Mouse (Mus musculus): Measurements from ENCODE around the gene Fam53b. TPM values are rescaled to one million over a fixed set of nuclear protein-coding genes. Genes with fewer than 3 reads are reported as not detected.

Gene Fam53b
- polyA plus RNA-seq, 1 experiment from 2014 or later, result 25.7 TPM

GRCm38 (mm10) chr7:132809721-132810120, 4.0 kb downstream of the Fam53b start:
- Histone ChIP-seq H3K27ac (peak overlapping the region; percentile 92), H3K4me1 (peaks cover 74% of the 10 kb centered on the region), H3K9ac (peak overlapping the region; percentile 44; the same call in 1 of the 2 replicates), H3K4me2 (peak overlapping the region; percentile 82), H3K9me3 (no peaks in the 10 kb centered on the region), H3K27me3 (no peaks in the 10 kb centered on the region), H3K4me3 (no peak overlapping the region), H3K36me3 (no peaks in the 10 kb centered on the region)
- no peak for ATAC-seq (ENCODE audit: insufficient number of reproducible peaks, insufficient read depth, low FRiP score, low TSS enrichment, low read depth)
- 27% methylated on average over 6 of the region's 6 CpGs for WGBS

GRCm38 (mm10) chr7:132808841-132809682, 4.6 kb downstream of the Fam53b start:
- H3K9me3 ChIP-seq, result no peaks in the 10 kb centered on the region
- H3K27ac ChIP-seq, result peak overlapping the region; percentile 92
- H3K36me3 ChIP-seq, result no peaks in the 10 kb centered on the region
- WGBS, result 4% methylated on average over 20 of the region's 20 CpGs
- H3K4me3 ChIP-seq, result peak overlapping the region; percentile 7; the same call in 1 of the 2 replicates
- H3K4me1 ChIP-seq, result peaks cover 71% of the 10 kb centered on the region
- H3K4me2 ChIP-seq, result peak overlapping the region; percentile 82
- 0 out of 2 replicates have a peak, but pooled peaks have one; percentile 23 for ATAC-seq (ENCODE audit: insufficient number of reproducible peaks, insufficient read depth, low FRiP score, low TSS enrichment, low read depth)
- peak overlapping the region; percentile 36; the same call in 1 of the 2 replicates for H3K9ac ChIP-seq
- no peaks in the 10 kb centered on the region for H3K27me3 ChIP-seq

DNA sequence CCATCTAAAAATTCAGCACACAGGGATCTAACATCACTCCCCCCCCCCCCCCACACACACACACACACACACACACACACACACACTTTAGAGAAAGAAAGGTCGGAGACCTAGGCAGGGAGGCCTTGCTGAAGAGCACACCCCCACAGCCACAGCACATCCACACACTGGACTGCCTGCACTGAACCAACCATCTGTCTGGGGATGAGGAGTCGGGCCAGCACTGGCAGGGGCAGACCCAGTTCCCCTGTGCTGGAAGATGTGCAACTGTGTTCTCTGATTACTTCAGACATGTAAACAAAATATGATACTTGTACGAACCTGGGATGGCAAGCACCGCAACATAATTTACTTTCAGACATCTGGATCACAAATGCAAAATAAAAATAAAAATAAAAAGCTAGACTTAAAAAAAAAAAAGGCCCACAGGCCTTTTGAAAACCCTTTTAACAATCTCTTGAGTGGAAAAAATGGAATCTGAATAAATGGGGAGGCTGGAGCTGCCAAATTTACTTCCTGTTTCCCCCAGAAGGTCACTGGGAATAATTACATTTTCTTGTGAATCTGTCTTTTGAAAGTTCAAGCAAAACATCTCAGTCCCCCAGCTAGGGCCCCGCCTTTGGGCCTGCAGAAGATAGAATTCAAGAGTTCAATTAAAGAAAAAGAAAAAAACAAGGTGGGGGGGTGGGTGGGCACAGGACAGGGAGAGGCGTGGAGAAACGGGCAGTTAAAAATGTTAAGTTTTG, 5.5 kb downstream of the Fam53b start:
- H3K4me1 ChIP-seq, result peaks cover 74% of the 10 kb centered on the region
- no peaks in the 10 kb centered on the region for H3K27me3 ChIP-seq
- WGBS, result 21% methylated on average over 7 of the region's 7 CpGs
- no peak overlapping the region for H3K4me3 ChIP-seq
- ATAC-seq (ENCODE audit: insufficient number of reproducible peaks, insufficient read depth, low FRiP score, low TSS enrichment, low read depth), result 0 out of 2 replicates have a peak, but pooled peaks have one; percentile 39
- no peaks in the 10 kb centered on the region for H3K36me3 ChIP-seq
- 0 out of 2 replicates have a peak overlapping the region, but pooled peaks have one; percentile 36 for H3K9ac ChIP-seq
- H3K9me3 ChIP-seq, result no peaks in the 10 kb centered on the region
- peak overlapping the region; percentile 92 for H3K27ac ChIP-seq
- peak overlapping the region; percentile 82 for H3K4me2 ChIP-seq

DNA sequence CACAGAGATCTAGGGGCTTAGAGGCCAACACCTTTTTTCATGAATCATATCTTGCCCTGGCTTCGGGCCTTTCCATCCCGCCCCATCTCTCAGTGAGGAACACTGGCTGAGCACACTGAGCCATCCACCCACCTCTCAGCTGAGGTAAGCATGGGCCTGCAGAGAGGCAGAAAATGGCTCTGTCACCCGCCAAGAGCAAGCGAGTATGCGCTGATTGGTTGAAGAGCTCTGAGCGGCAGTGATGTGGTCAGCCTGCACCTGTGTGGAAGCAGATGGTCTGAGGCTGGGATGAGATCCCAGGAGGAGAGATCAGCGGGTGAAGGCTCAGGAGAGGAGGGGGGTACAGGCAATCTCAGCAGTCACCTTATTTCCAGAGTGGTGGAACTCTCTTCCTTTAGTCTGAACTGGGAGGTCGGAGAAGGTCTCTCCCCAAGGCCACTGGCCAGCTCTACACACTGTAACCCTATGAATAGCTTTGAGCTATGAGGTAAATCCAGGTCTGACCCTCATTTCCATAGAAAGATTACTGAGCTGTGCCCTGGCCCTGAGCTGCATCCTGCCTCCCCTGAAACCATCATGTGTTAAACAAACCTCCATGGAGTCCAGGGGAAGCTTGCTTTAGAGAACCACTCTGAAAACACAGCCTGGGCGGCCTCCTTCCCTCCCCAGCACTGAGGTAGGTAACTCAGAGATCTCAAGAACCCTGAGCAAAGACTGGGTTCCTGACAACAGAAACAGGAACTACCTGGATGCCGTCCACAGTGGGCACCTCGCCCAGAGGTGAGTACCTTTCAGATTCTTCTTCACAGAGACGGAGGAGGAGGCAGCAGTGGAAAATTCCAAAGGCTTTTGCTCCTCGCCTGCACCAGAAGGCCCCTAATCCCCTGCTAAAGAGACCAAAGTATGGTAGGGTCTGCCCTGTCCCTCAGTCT, 6.5 kb downstream of the Fam53b start:
- H3K4me1 ChIP-seq, result peaks cover 82% of the 10 kb centered on the region
- no peak overlapping the region for H3K4me2 ChIP-seq
- ATAC-seq (ENCODE audit: insufficient number of reproducible peaks, insufficient read depth, low FRiP score, low TSS enrichment, low read depth), result no peak
- peak overlapping the region; percentile 51; the same call in 1 of the 2 replicates for H3K9ac ChIP-seq
- no peak overlapping the region for H3K4me3 ChIP-seq
- peak overlapping the region; percentile 92 for H3K27ac ChIP-seq
- H3K36me3 ChIP-seq, result 0 out of 2 replicates have a peak, but pooled peaks cover 5% of the 10 kb centered on the region
- no peaks in the 10 kb centered on the region for H3K9me3 ChIP-seq
- no peaks in the 10 kb centered on the region for H3K27me3 ChIP-seq
- 65% methylated on average over 13 of the region's 13 CpGs for WGBS

- 73% methylated on average over 5 of the region's 5 CpGs for WGBS
- H3K4me1 ChIP-seq, result peaks cover 74% of the 10 kb centered on the region
- no peak overlapping the region for H3K9ac ChIP-seq
- no peak overlapping the region for H3K4me2 ChIP-seq
- H3K27me3 ChIP-seq, result no peaks in the 10 kb centered on the region
- ATAC-seq (ENCODE audit: insufficient number of reproducible peaks, insufficient read depth, low FRiP score, low TSS enrichment, low read depth), result no peak
- H3K27ac ChIP-seq, result no peak overlapping the region
- no peaks in the 10 kb centered on the region for H3K9me3 ChIP-seq
- no peak overlapping the region for H3K4me3 ChIP-seq
- H3K36me3 ChIP-seq, result 0 out of 2 replicates have a peak, but pooled peaks cover 6% of the 10 kb centered on the region
Observed at GRCm38 (mm10) chr7:132806286-132806685, 7.4 kb downstream of the Fam53b start.

- H3K9me3 ChIP-seq, result no peaks in the 10 kb centered on the region
- 0 out of 2 replicates have a peak, but pooled peaks cover 6% of the 10 kb centered on the region for H3K36me3 ChIP-seq
- H3K9ac ChIP-seq, result no peak overlapping the region
- WGBS, result 93% methylated on average over 5 of the region's 5 CpGs
- no peak for ATAC-seq (ENCODE audit: insufficient number of reproducible peaks, insufficient read depth, low FRiP score, low TSS enrichment, low read depth)
- no peaks in the 10 kb centered on the region for H3K27me3 ChIP-seq
- no peak overlapping the region for H3K27ac ChIP-seq
- no peak overlapping the region for H3K4me2 ChIP-seq
- H3K4me1 ChIP-seq, result peaks cover 63% of the 10 kb centered on the region
- H3K4me3 ChIP-seq, result no peak overlapping the region
Observed at GRCm38 (mm10) chr7:132804951-132805350, 8.7 kb downstream of the Fam53b start.

DNA sequence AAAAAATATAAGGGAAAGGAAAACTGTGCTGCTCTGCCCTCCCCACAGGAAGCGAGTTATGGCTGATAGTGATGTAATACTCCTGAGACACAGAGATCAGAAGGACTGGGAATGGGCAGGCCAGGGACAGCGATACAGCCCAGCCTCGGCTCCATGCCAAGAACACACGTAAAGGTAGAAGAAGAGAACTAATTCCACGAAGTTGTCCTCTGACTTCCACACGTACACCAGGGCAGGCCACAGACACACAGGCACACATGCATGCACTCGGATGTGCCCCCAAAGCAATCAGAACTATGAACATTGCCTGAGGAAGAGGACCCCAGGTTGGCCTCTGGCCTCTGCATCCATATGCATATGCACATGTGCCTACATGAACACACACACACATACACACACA, 9.2 kb downstream of the Fam53b start:
- Histone ChIP-seq H3K9ac (no peak overlapping the region), H3K27me3 (no peaks in the 10 kb centered on the region), H3K4me2 (no peak overlapping the region), H3K9me3 (no peaks in the 10 kb centered on the region), H3K27ac (no peak overlapping the region), H3K36me3 (0 out of 2 replicates have a peak, but pooled peaks cover 6% of the 10 kb centered on the region), H3K4me1 (peaks cover 60% of the 10 kb centered on the region), H3K4me3 (no peak overlapping the region)
- 77% methylated on average over 7 of the region's 7 CpGs for WGBS
- no peak for ATAC-seq (ENCODE audit: insufficient number of reproducible peaks, insufficient read depth, low FRiP score, low TSS enrichment, low read depth)

- Histone ChIP-seq H3K9ac (no peak overlapping the region), H3K27me3 (no peaks in the 10 kb centered on the region)
Observed at GRCm38 (mm10) chr7:132803962-132804361, 9.7 kb downstream of the Fam53b start.

GRCm38 (mm10) chr7:132803336-132803735, 10.3 kb downstream of the Fam53b start:
- Histone ChIP-seq H3K27ac (no peak overlapping the region), H3K4me2 (no peak overlapping the region), H3K27me3 (no peaks in the 10 kb centered on the region), H3K36me3 (0 out of 2 replicates have a peak, but pooled peaks cover 6% of the 10 kb centered on the region), H3K9me3 (no peaks in the 10 kb centered on the region), H3K4me1 (peaks cover 49% of the 10 kb centered on the region), H3K4me3 (no peak overlapping the region), H3K9ac (peak overlapping the region; percentile 12; the same call in 1 of the 2 replicates)
- 93% methylated on average over 2 of the region's 2 CpGs for WGBS
- ATAC-seq (ENCODE audit: insufficient number of reproducible peaks, insufficient read depth, low FRiP score, low TSS enrichment, low read depth), result no peak

More at GRCm38 (mm10) chr7:132803962-132804361, 9.7 kb downstream of the Fam53b start:
- no peak for ATAC-seq (ENCODE audit: insufficient number of reproducible peaks, insufficient read depth, low FRiP score, low TSS enrichment, low read depth)
- 0 out of 2 replicates have a peak, but pooled peaks cover 6% of the 10 kb centered on the region for H3K36me3 ChIP-seq
- 65% methylated on average over 3 of the region's 3 CpGs for WGBS
- H3K9me3 ChIP-seq, result no peaks in the 10 kb centered on the region
- no peak overlapping the region for H3K27ac ChIP-seq
- no peak overlapping the region for H3K4me2 ChIP-seq
- no peak overlapping the region for H3K4me3 ChIP-seq
- H3K4me1 ChIP-seq, result peaks cover 55% of the 10 kb centered on the region

- Histone ChIP-seq H3K4me2 (no peak overlapping the region), H3K9ac (no peak overlapping the region), H3K36me3 (0 out of 2 replicates have a peak, but pooled peaks cover 10% of the 10 kb centered on the region), H3K4me3 (no peak overlapping the region), H3K9me3 (no peaks in the 10 kb centered on the region), H3K4me1 (peaks cover 43% of the 10 kb centered on the region), H3K27me3 (no peaks in the 10 kb centered on the region), H3K27ac (no peak overlapping the region)
- 79% methylated on average over 11 of the region's 11 CpGs for WGBS
- ATAC-seq (ENCODE audit: insufficient number of reproducible peaks, insufficient read depth, low FRiP score, low TSS enrichment, low read depth), result no peak
Observed at GRCm38 (mm10) chr7:132802691-132803090, 11.0 kb downstream of the Fam53b start.

Data from embryonic facial prominence, embryonic 13.5 days (tissue).